Mouse (Mus musculus) thymus, adult 18-20 months (tissue): ENCODE data around the gene Gpatch1.

Experiments used
- DNase-seq, 2 experiments: peaks; one replicate each; pipeline ENCODE4 v3.0.0; 2022; ENCODE audit warnings: mixed read lengths in 2 of 2

Gpatch1 gene

GRCm38 (mm10) chr7:35234361-35235245 lies 83.6 kb downstream of the Gpatch1 start:
- peak; percentile 87 to 92 for DNase-seq

- no peak for DNase-seq
These were observed 84.4 kb downstream of the Gpatch1 start for GRCm38 (mm10) chr7:35233861-35234260.

- DNase-seq: no peak
These were observed 85.3 kb downstream of the Gpatch1 start for GRCm38 (mm10) chr7:35232796-35233455.

GRCm38 (mm10) chr7:35230333-35230732 lies 87.9 kb downstream of the Gpatch1 start:
- DNase-seq: no peak
